Comparison of ENCODE assay signal across 21 mouse cellular contexts in the genomic region with DNA sequence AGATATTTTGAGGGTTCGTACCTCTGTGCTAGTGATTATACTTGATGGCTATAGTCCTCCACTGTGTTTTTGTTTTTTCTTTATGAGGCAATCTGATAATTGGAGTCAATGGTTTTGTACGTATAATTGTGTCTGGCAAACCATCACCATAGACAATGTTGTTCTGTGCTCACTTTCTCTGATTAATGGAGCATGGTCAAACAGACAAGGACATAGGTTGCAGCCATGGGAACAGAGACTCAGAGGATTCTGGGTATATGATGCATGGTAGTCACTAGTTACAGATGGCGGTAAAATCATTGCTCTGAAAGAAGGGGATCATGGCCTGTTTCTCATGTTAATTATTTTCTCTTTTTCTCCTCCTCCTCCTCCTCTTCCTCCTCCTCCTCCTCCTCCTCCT.
DNase-seq lines count a peak whose midpoint lies in the region; ATAC-seq and TF ChIP-seq lines count a peak whose summit lies in the region.
"Had no signal": no experiment of that assay in that cellular context is flagged by ENCODE, and none has a peak within 500 bp of the region (broad histone marks: within the 10 kb centered on the region; RNA-seq: fewer than 3 reads in every experiment).

No protein-coding gene starts in this region.

- H3K9me3 ChIP-seq in neural tube, embryonic 13.5 days, result no peaks in the 10 kb centered on the region
- no peaks in the 10 kb centered on the region for H3K9me3 ChIP-seq in neural tube, embryonic 15.5 days (replicated peaks)
- no peaks in the 10 kb centered on the region for H3K9me3 ChIP-seq in stomach, postnatal 0 days (ENCODE audit: control insufficient read depth, low read length)
- H3K9me3 ChIP-seq in kidney, embryonic 16.5 days (ENCODE audit: low read length), result no peaks in the 10 kb centered on the region
- H3K9me3 ChIP-seq: embryonic facial prominence, embryonic 13.5 days; embryonic facial prominence, embryonic 15.5 days; forebrain, embryonic 10.5 days; forebrain, embryonic 13.5 days had no signal

- TF ChIP-seq POLR2A in brain, embryonic 14.5 days (IDR thresholded peaks at IDR 0.05; ENCODE audit: borderline replicate concordance, extremely low read depth, insufficient read depth, insufficient read length, poor library complexity, severe bottlenecking), result no peak

- H3K9ac ChIP-seq in neural tube, embryonic 13.5 days, result no peak overlapping the region
- H3K9ac ChIP-seq in neural tube, embryonic 15.5 days (replicated peaks), result no peak overlapping the region
- H3K9ac ChIP-seq in stomach, postnatal 0 days (ENCODE audit: low read length), result no peak overlapping the region
- no peak overlapping the region for H3K9ac ChIP-seq in kidney, embryonic 16.5 days (replicated peaks; ENCODE audit: low read length)
- H3K9ac ChIP-seq: embryonic facial prominence, embryonic 13.5 days; embryonic facial prominence, embryonic 15.5 days; forebrain, embryonic 13.5 days had no signal

- peak; percentile 42 for DNase-seq in brain, embryonic 14.5 days (ENCODE audit: low read depth)
- peak; percentile 47 for DNase-seq in retina, embryonic 14.5 days (ENCODE audit: low spot score)
- no peak for DNase-seq in stomach, postnatal 0 days (ENCODE audit: low spot score)
- DNase-seq: adrenal gland, adult 2 months; adrenal gland, postnatal 10 days; adrenal gland, postnatal 25 days; cerebellum, adult 11-12 months; cerebellum, adult 2 months; cerebellum, adult 9-10 months; cerebellum, postnatal 10 days; cerebellum, postnatal 36 days; embryo, embryonic 11 days had no signal

- H3K36me3 ChIP-seq in neural tube, embryonic 13.5 days, result no peaks in the 10 kb centered on the region
- no peaks in the 10 kb centered on the region for H3K36me3 ChIP-seq in neural tube, embryonic 15.5 days
- H3K36me3 ChIP-seq in stomach, postnatal 0 days (ENCODE audit: control insufficient read depth, insufficient read depth, low read length), result no peaks in the 10 kb centered on the region
- no peaks in the 10 kb centered on the region for H3K36me3 ChIP-seq in kidney, embryonic 16.5 days (ENCODE audit: insufficient read depth, low read length)
- H3K36me3 ChIP-seq: embryonic facial prominence, embryonic 13.5 days; embryonic facial prominence, embryonic 15.5 days; forebrain, embryonic 10.5 days had no signal

- TF ChIP-seq EP300 in stomach, postnatal 0 days (optimal IDR thresholded peaks at IDR 0.05), result no peak

- no peak overlapping the region for H3K4me3 ChIP-seq in neural tube, embryonic 13.5 days
- H3K4me3 ChIP-seq in neural tube, embryonic 15.5 days (replicated peaks), result no peak overlapping the region
- H3K4me3 ChIP-seq in stomach, postnatal 0 days (ENCODE audit: low read depth, low read length), result no peak overlapping the region
- H3K4me3 ChIP-seq in kidney, embryonic 16.5 days (ENCODE audit: low read length), result no peak overlapping the region
- H3K4me3 ChIP-seq: embryonic facial prominence, embryonic 13.5 days; embryonic facial prominence, embryonic 15.5 days; erythroblast, embryonic 14.5 days; forebrain, embryonic 10.5 days; forebrain, embryonic 13.5 days had no signal

- no peaks in the 10 kb centered on the region for H3K27me3 ChIP-seq in neural tube, embryonic 13.5 days
- H3K27me3 ChIP-seq in neural tube, embryonic 15.5 days (replicated peaks), result no peaks in the 10 kb centered on the region
- H3K27me3 ChIP-seq in stomach, postnatal 0 days (ENCODE audit: control insufficient read depth, insufficient read depth, low read length), result no peaks in the 10 kb centered on the region
- no peaks in the 10 kb centered on the region for H3K27me3 ChIP-seq in kidney, embryonic 16.5 days (ENCODE audit: insufficient read depth, low read length)
- H3K27me3 ChIP-seq: embryonic facial prominence, embryonic 13.5 days; embryonic facial prominence, embryonic 15.5 days; forebrain, embryonic 13.5 days had no signal

- no peak for ATAC-seq in neural tube, embryonic 13.5 days (ENCODE audit: low read depth)
- ATAC-seq in neural tube, embryonic 15.5 days (ENCODE audit: low FRiP score), result no peak
- no peak for ATAC-seq in stomach, postnatal 0 days (ENCODE audit: low FRiP score, low TSS enrichment)
- ATAC-seq in kidney, embryonic 16.5 days (ENCODE audit: low FRiP score, low TSS enrichment), result no peak
- ATAC-seq: forebrain, embryonic 13.5 days; forebrain, embryonic 16.5 days had no signal

- 31% methylated on average over 3 of the region's 3 CpGs for WGBS in neural tube, embryonic 13.5 days
- WGBS in neural tube, embryonic 15.5 days, result 36% methylated on average over 3 of the region's 3 CpGs
- 83% methylated on average over 3 of the region's 3 CpGs for WGBS in stomach, postnatal 0 days
- 63% methylated on average over 3 of the region's 3 CpGs for WGBS in kidney, embryonic 16.5 days

- peaks cover 22% of the 10 kb centered on the region for H3K4me1 ChIP-seq in neural tube, embryonic 13.5 days (replicated peaks)
- peaks cover 9% of the 10 kb centered on the region for H3K4me1 ChIP-seq in neural tube, embryonic 15.5 days
- no peaks in the 10 kb centered on the region for H3K4me1 ChIP-seq in stomach, postnatal 0 days (replicated peaks; ENCODE audit: control insufficient read depth, insufficient read depth)
- H3K4me1 ChIP-seq in kidney, embryonic 16.5 days (ENCODE audit: insufficient read depth, low read length), result no peaks in the 10 kb centered on the region
- H3K4me1 ChIP-seq: embryonic facial prominence, embryonic 13.5 days; embryonic facial prominence, embryonic 15.5 days had no signal

- peak overlapping the region; percentile 61 for H3K27ac ChIP-seq in neural tube, embryonic 13.5 days (replicated peaks)
- no peak overlapping the region for H3K27ac ChIP-seq in neural tube, embryonic 15.5 days (replicated peaks)
- no peak overlapping the region for H3K27ac ChIP-seq in stomach, postnatal 0 days (replicated peaks)
- H3K27ac ChIP-seq in kidney, embryonic 16.5 days (ENCODE audit: low read length), result no peak overlapping the region
- H3K27ac ChIP-seq: embryonic facial prominence, embryonic 13.5 days; embryonic facial prominence, embryonic 15.5 days; forebrain, embryonic 10.5 days; forebrain, embryonic 13.5 days had no signal

- no peak for TF ChIP-seq CTCF in brain, embryonic 14.5 days (IDR thresholded peaks at IDR 0.05; ENCODE audit: borderline replicate concordance, extremely low read depth, insufficient read depth, insufficient read length)
- TF ChIP-seq CTCF in stomach, postnatal 0 days (IDR thresholded peaks at IDR 0.05; ENCODE audit: low read depth), result no peak

- no peak overlapping the region for H3K4me2 ChIP-seq in neural tube, embryonic 13.5 days
- H3K4me2 ChIP-seq in neural tube, embryonic 15.5 days, result no peak overlapping the region
- no peak overlapping the region for H3K4me2 ChIP-seq in stomach, postnatal 0 days (replicated peaks; ENCODE audit: low read depth)
- H3K4me2 ChIP-seq in kidney, embryonic 16.5 days (replicated peaks; ENCODE audit: low read depth, low read length), result no peak overlapping the region
- H3K4me2 ChIP-seq: embryonic facial prominence, embryonic 13.5 days; embryonic facial prominence, embryonic 15.5 days; forebrain, embryonic 13.5 days had no signal
